Mouse (Mus musculus): Measurements from ENCODE around the gene Cd9.

GRCm38 (mm10) chr6:125476090-125476489 lies 18.5 kb downstream of the Cd9 start:
- no peak for TF ChIP-seq GATA1 (IDR thresholded peaks at IDR 0.05; ENCODE audit: borderline replicate concordance, low read length)
- TF ChIP-seq FLI1 (IDR thresholded peaks at IDR 0.05; ENCODE audit: low read length): no peak
